Mouse (Mus musculus) forebrain, embryonic 15.5 days (tissue): ENCODE results near the gene Dmbt1. TPM values are rescaled to one million over a fixed set of nuclear protein-coding genes. Genes with fewer than 3 reads are reported as not detected.

Source experiments
- ATAC-seq: fragments of 200-750 bp; cut with Nextera tagmentation; replicated peaks from 2 replicates; pipeline ENCODE4 v1.8.0; 2017; ENCODE audit warnings: mild to moderate bottlenecking, moderate TSS enrichment, moderate library complexity
- H3K27ac ChIP-seq: fragments of 300-500 bp; sonication (generic); replicated peaks from 2 replicates; pipeline ENCODE4 v1.5.1; 2015; ENCODE audit warnings: mild to moderate bottlenecking, inconsistent platforms
- H3K27me3 ChIP-seq: fragments of 300-500 bp; sonication (generic); 2 replicates; pipeline ENCODE4 v1.6.1; 2015; ENCODE audit warnings: inconsistent platforms
- H3K36me3 ChIP-seq: fragments of 300-500 bp; sonication (generic); 2 replicates; pipeline ENCODE4 v1.6.1; 2015; ENCODE audit warnings: mild to moderate bottlenecking, inconsistent platforms
- H3K4me1 ChIP-seq: fragments of 300-500 bp; sonication (generic); 2 replicates; pipeline ENCODE4 v1.6.1; 2015; ENCODE audit warnings: inconsistent platforms
- H3K4me2 ChIP-seq: fragments of 300-500 bp; sonication (generic); replicated peaks from 2 replicates; pipeline ENCODE4 v1.6.1; 2015; ENCODE audit warnings: mild to moderate bottlenecking, inconsistent platforms
- H3K4me3 ChIP-seq: fragments of 300-500 bp; sonication (generic); 2 replicates; pipeline ENCODE4 v1.5.1; 2015; ENCODE audit warnings: mild to moderate bottlenecking, inconsistent platforms
- H3K9ac ChIP-seq: fragments of 300-500 bp; sonication (generic); replicated peaks from 2 replicates; pipeline ENCODE4 v1.6.1; 2015; ENCODE audit warnings: mild to moderate bottlenecking, inconsistent platforms
- H3K9me3 ChIP-seq: fragments of 300-500 bp; sonication (generic); 2 replicates; pipeline ENCODE4 v1.6.1; 2016; ENCODE audit warnings: inconsistent platforms
- WGBS: fragments of 180-500 bp; shearing (Covaris S2); methylation state at CpG from one replicate; pipeline ENCODE4 v1.1.7; 2015; ENCODE audit warnings: mixed read lengths; 5-methylcytosine and 5-hydroxymethylcytosine counted together
- polyA plus RNA-seq: library from polyadenylated mRNA; unstranded; fragments of >200 nt; fragmentation: Nextera tagmentation; extraction: Ambion mirVana; gene quantifications from 2 replicates; pipeline ENCODE4 v1.2.1, GENCODE M21; 2015

The Dmbt1 gene
- polyA plus RNA-seq = not detected in 2 replicates

- Histone ChIP-seq H3K27ac (no peak within 1 kb of the TSS), H3K4me2 (no peak within 1 kb of the TSS), H3K4me1 (no peaks in the 10 kb centered on the region), H3K27me3 (no peaks in the 10 kb centered on the region), H3K9me3 (no peaks in the 10 kb centered on the region), H3K36me3 (no peaks in the 10 kb centered on the region), H3K9ac (no peak within 1 kb of the TSS), H3K4me3 (no peak within 1 kb of the TSS)
- 91% methylated on average over 5 of the region's 5 CpGs for WGBS
- ATAC-seq = no peak
These were observed at the start of gene Dmbt1 for GRCm38 (mm10) chr7:131031755-131032154. Dmbt1 (plus strand) TSS chr7:131032053.

DNA sequence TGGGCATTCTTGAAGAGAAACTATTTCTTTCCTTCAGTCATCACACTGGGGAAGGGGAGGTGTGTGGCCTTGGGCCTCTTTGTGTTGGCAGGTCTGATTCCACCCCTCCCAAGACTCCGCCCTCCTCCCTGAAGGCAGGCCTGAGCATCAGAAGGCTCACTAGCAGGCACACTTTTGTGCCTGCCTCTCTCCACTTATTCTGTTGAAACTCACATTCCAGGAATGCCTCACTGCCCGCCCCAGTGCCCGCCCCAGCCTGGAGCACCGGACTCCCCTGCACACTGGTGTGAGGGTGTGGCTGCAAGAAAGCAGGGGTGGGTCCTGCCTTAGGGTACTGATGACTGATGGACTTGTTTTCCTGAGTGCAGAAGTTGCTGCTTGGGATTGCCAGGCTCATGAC is 49.5 kb upstream of the Dmbt1 start:
- no peak overlapping the region for H3K27ac ChIP-seq
- no peak overlapping the region for H3K9ac ChIP-seq
- no peak overlapping the region for H3K4me3 ChIP-seq
- H3K27me3 ChIP-seq = no peaks in the 10 kb centered on the region
- ATAC-seq = no peak
- H3K9me3 ChIP-seq = no peaks in the 10 kb centered on the region
- H3K4me2 ChIP-seq = no peak overlapping the region
- 32% methylated on average over 4 of the region's 4 CpGs for WGBS
- H3K4me1 ChIP-seq = peaks cover 30% of the 10 kb centered on the region
- no peaks in the 10 kb centered on the region for H3K36me3 ChIP-seq

DNA sequence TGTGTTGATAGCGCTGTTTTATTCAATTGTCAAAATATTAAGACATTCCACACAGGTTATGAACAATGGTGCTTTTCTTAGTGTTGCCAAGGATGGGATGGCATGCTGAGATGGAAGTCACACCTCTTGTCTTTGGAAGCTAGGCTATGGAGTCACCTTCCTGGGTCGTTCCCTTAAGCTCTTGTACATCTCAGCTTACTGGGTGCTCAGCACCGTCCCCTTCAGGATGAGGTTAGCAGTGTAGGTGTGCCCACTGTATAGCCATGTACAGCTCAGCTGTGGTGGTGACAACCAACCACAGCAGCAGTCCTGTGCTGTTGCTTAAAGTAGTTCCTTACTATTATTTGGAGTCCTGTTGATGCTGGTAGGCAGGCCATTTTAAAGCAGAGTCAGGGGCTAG is 49.0 kb upstream of the Dmbt1 start:
- H3K27me3 ChIP-seq = no peaks in the 10 kb centered on the region
- H3K36me3 ChIP-seq = no peaks in the 10 kb centered on the region
- no peaks in the 10 kb centered on the region for H3K9me3 ChIP-seq
- 68% methylated on average over 3 of the region's 3 CpGs for WGBS
- H3K9ac ChIP-seq = no peak overlapping the region
- no peak overlapping the region for H3K4me2 ChIP-seq
- no peak for ATAC-seq
- H3K27ac ChIP-seq = no peak overlapping the region
- no peak overlapping the region for H3K4me3 ChIP-seq
- peaks cover 24% of the 10 kb centered on the region for H3K4me1 ChIP-seq

- Histone ChIP-seq H3K9me3 (no peaks in the 10 kb centered on the region), H3K4me2 (no peak overlapping the region), H3K4me3 (no peak overlapping the region), H3K27ac (no peak overlapping the region), H3K4me1 (peaks cover 10% of the 10 kb centered on the region), H3K36me3 (no peaks in the 10 kb centered on the region), H3K9ac (no peak overlapping the region), H3K27me3 (no peaks in the 10 kb centered on the region)
- ATAC-seq = no peak
- WGBS = 87% methylated on average over 7 of the region's 7 CpGs
These were observed 47.6 kb upstream of the Dmbt1 start for GRCm38 (mm10) chr7:130984294-130984693.

GRCm38 (mm10) chr7:130985193-130985592 is 46.7 kb upstream of the Dmbt1 start:
- H3K27ac ChIP-seq = no peak overlapping the region
- peaks cover 1% of the 10 kb centered on the region; the same call in 1 of the 2 replicates for H3K4me1 ChIP-seq
- no peaks in the 10 kb centered on the region for H3K9me3 ChIP-seq
- no peak for ATAC-seq
- WGBS = 92% methylated on average over 12 of the region's 12 CpGs
- no peak overlapping the region for H3K4me3 ChIP-seq
- no peak overlapping the region for H3K9ac ChIP-seq
- H3K4me2 ChIP-seq = no peak overlapping the region
- H3K27me3 ChIP-seq = no peaks in the 10 kb centered on the region
- H3K36me3 ChIP-seq = no peaks in the 10 kb centered on the region

GRCm38 (mm10) chr7:130985716-130986115 is 46.1 kb upstream of the Dmbt1 start:
- no peak overlapping the region for H3K27ac ChIP-seq
- no peaks in the 10 kb centered on the region for H3K9me3 ChIP-seq
- H3K27me3 ChIP-seq = no peaks in the 10 kb centered on the region
- no peak for ATAC-seq
- H3K4me1 ChIP-seq = no peaks in the 10 kb centered on the region
- no peaks in the 10 kb centered on the region for H3K36me3 ChIP-seq
- no peak overlapping the region for H3K4me2 ChIP-seq
- 90% methylated on average over 3 of the region's 3 CpGs for WGBS
- no peak overlapping the region for H3K9ac ChIP-seq
- no peak overlapping the region for H3K4me3 ChIP-seq

DNA sequence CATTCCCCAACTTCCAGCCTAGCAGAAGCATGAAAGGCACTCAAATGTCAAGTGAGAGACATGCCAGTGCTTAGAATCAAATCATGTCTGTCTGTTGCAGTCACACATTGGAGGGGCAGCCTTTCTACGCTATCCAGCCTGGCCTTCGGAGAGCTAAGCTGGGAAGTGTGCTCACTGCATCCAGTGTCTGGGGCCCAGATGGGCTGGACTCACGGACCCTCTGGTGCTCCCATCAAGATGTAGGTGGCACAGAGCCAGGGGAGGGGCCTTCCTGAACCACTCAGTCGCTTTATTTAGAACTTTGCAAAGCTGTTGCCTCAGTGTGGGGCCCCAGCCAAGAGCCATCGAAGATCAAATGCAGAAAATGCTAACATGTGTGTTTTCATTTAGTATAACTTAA is 43.7 kb upstream of the Dmbt1 start:
- Histone ChIP-seq H3K9ac (no peak overlapping the region), H3K27me3 (no peaks in the 10 kb centered on the region), H3K4me1 (no peaks in the 10 kb centered on the region), H3K36me3 (no peaks in the 10 kb centered on the region), H3K4me2 (no peak overlapping the region), H3K4me3 (no peak overlapping the region), H3K27ac (no peak overlapping the region), H3K9me3 (no peaks in the 10 kb centered on the region)
- no peak for ATAC-seq
- WGBS = 69% methylated on average over 5 of the region's 5 CpGs

DNA sequence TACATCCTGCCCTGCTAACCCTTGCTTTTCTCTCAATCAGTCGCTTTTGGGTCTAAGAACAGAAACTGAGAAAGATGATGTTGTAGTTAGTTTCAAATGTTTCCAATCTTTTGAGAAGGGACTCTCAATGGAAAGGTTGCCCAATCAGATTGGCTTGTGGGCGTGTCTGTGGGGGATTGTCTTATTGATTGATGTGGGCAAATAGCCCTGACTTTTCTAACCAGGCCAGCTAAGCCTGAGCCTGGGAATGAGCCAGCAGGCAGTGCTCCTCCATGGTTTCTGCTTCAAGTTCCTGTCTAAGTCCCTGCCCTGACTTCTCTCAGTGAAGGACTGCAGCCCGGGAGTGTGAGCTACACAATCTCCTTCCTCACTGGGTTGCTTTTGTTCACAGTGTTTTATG is 42.5 kb upstream of the Dmbt1 start:
- no peak overlapping the region for H3K9ac ChIP-seq
- no peak overlapping the region for H3K4me2 ChIP-seq
- H3K27me3 ChIP-seq = no peaks in the 10 kb centered on the region
- H3K4me3 ChIP-seq = no peak overlapping the region
- H3K27ac ChIP-seq = no peak overlapping the region
- ATAC-seq = no peak
- no peaks in the 10 kb centered on the region for H3K36me3 ChIP-seq
- H3K4me1 ChIP-seq = no peaks in the 10 kb centered on the region
- H3K9me3 ChIP-seq = no peaks in the 10 kb centered on the region
- 48% methylated on average over 3 of the region's 3 CpGs for whole genome bisulfite sequencing

DNA sequence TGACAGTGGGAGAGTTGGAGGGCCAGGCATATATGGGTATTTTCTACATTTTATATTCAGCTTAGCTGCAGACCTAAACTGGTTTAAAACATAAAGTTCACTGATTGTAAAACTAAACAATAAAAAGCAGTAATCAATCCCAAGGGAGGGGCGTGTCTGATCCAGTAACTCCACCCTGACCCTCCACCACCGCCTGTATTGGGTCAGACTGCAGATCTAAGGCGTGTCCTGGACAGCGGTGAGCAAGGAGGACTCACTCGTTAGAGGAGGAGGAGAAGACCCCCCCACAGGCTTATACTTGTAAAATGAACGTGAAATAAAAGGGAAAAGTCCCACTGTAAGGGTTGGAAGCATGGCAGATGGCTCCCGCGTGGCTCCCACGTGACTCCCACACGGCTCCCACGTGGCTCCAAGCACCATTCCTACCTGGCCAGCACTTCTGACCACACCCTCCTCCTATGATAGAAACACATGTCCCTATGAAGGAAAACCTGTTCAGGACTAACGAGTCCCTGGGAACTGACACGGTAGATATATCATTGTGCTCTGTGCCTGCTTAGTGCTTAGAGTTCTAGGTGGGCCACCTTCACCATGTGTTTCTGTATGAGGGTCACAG is 40.6 kb upstream of the Dmbt1 start:
- Histone ChIP-seq H3K36me3 (no peaks in the 10 kb centered on the region), H3K27ac (no peak overlapping the region), H3K4me3 (no peak overlapping the region), H3K9me3 (no peaks in the 10 kb centered on the region), H3K9ac (no peak overlapping the region), H3K27me3 (no peaks in the 10 kb centered on the region), H3K4me2 (no peak overlapping the region), H3K4me1 (no peaks in the 10 kb centered on the region)
- ATAC-seq = no peak
- WGBS = 87% methylated on average over 13 of the region's 13 CpGs

DNA sequence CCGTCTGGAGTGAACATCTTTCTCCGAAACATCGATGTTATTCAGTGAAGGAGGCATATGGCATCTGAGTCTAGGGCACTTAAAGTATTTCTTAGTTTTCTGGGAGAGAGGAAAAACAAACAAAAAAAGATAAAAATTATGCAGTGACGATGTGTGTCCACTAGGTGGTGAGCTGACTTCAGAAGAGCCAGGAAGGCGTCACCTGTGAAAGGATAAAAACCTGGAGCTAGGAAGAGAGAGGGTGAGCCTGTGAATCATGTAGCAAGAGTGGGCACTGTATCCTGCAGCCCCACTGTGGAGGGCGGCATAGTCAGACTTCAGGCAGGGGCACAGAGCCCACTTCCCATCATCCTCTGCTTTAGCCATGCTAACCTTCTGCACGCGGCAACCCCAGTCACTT is 37.9 kb upstream of the Dmbt1 start:
- no peak overlapping the region for H3K4me2 ChIP-seq
- no peaks in the 10 kb centered on the region for H3K36me3 ChIP-seq
- no peak overlapping the region for H3K27ac ChIP-seq
- no peak overlapping the region for H3K4me3 ChIP-seq
- ATAC-seq = no peak
- no peaks in the 10 kb centered on the region for H3K4me1 ChIP-seq
- 52% methylated on average over 8 of the region's 8 CpGs for WGBS
- no peaks in the 10 kb centered on the region for H3K27me3 ChIP-seq
- no peaks in the 10 kb centered on the region for H3K9me3 ChIP-seq
- H3K9ac ChIP-seq = no peak overlapping the region

GRCm38 (mm10) chr7:131001976-131002726 is 29.7 kb upstream of the Dmbt1 start:
- Histone ChIP-seq H3K9ac (no peak overlapping the region), H3K27ac (no peak overlapping the region), H3K4me1 (no peaks in the 10 kb centered on the region), H3K4me2 (no peak overlapping the region), H3K4me3 (no peak overlapping the region), H3K27me3 (no peaks in the 10 kb centered on the region), H3K36me3 (no peaks in the 10 kb centered on the region), H3K9me3 (0 out of 2 replicates have a peak, but pooled peaks cover 4% of the 10 kb centered on the region)
- WGBS = 89% methylated on average over 12 of the region's 12 CpGs
- ATAC-seq = no peak

- 78% methylated on average over 5 of the region's 5 CpGs for WGBS
- no peak for ATAC-seq
- Histone ChIP-seq H3K36me3 (no peaks in the 10 kb centered on the region), H3K27me3 (no peaks in the 10 kb centered on the region), H3K9ac (no peak overlapping the region), H3K4me1 (no peaks in the 10 kb centered on the region), H3K27ac (no peak overlapping the region), H3K4me2 (no peak overlapping the region), H3K4me3 (no peak overlapping the region), H3K9me3 (0 out of 2 replicates have a peak, but pooled peaks cover 4% of the 10 kb centered on the region)
These were observed 27.8 kb upstream of the Dmbt1 start for GRCm38 (mm10) chr7:131004071-131004470.
